Mouse (Mus musculus): ENCODE measurements around the gene Kdm1b.

- TF ChIP-seq CTCF (IDR thresholded peaks at IDR 0.05; ENCODE audit: extremely low read depth, insufficient read length, insufficient replicate concordance, low read depth, low read length) = no peak
- TF ChIP-seq POLR2A (IDR thresholded peaks at IDR 0.05; ENCODE audit: low read depth, low read length) = no peak
These were observed 50.5 kb downstream of the Kdm1b start for GRCm38 (mm10) chr13:47093791-47094190.
